Mouse (Mus musculus): ENCODE data around the gene Pllp. TPM values are rescaled to one million over a fixed set of nuclear protein-coding genes. Genes with fewer than 3 reads are reported as not detected.

The Pllp gene
- polyA plus RNA-seq, 1 experiment from 2014 or later = 0.20 TPM

- Histone ChIP-seq H3K4me3 (no peak overlapping the region), H3K27ac (no peak overlapping the region), H3K36me3 (replicated peaks) (no peaks in the 10 kb centered on the region), H3K9me3 (no peaks in the 10 kb centered on the region), H3K4me1 (peaks cover 31% of the 10 kb centered on the region), H3K27me3 (ENCODE audit: poor library complexity, severe bottlenecking) (peaks cover 55% of the 10 kb centered on the region)
- DNase-seq (ENCODE audit: extremely low spot score, low spot score) = no peak
- WGBS = 79% methylated on average over 6 of the region's 6 CpGs
These were observed 1.9 kb upstream of the Pllp start for GRCm38 (mm10) chr8:94697956-94698355.

DNA sequence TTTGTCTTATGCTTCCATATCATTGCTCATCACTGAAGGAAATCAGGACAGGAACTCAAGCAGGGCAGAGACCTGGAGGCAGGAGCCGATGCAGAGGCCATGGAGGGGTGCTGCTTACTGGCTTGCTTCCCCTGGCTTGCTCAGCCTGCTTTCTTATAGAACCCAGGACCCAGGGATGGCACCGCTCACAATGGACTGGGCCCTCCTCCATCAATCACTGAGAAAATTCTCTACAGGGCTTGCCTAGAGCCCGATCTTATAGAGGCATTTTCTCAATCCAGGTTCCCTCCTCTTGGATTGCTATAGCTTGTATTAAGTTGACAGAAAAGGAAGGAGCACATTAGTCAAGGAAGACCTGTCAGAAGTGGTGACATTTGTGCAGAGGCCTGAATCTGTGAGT is 488 bp upstream of the Pllp start:
- WGBS = 56% methylated on average over 3 of the region's 3 CpGs
- Histone ChIP-seq H3K9me3 (no peaks in the 10 kb centered on the region), H3K27ac (no peak overlapping the region), H3K36me3 (replicated peaks) (no peaks in the 10 kb centered on the region), H3K27me3 (ENCODE audit: poor library complexity, severe bottlenecking) (peaks cover 68% of the 10 kb centered on the region), H3K4me3 (peak overlapping the region; percentile 56; the same call in 1 of the 2 replicates), H3K4me1 (peaks cover 26% of the 10 kb centered on the region)
- DNase-seq (ENCODE audit: extremely low spot score, low spot score) = no peak

GRCm38 (mm10) chr8:94695341-94695993 is 611 bp downstream of the Pllp start:
- Histone ChIP-seq H3K27me3 (ENCODE audit: poor library complexity, severe bottlenecking) (peaks cover 68% of the 10 kb centered on the region), H3K4me1 (peaks cover 26% of the 10 kb centered on the region), H3K4me3 (peak overlapping the region; percentile 56), H3K9me3 (no peaks in the 10 kb centered on the region), H3K36me3 (replicated peaks) (no peaks in the 10 kb centered on the region), H3K27ac (no peak overlapping the region)
- WGBS = under 1% methylated on average over 31 of the region's 31 CpGs
- DNase-seq (ENCODE audit: extremely low spot score, low spot score) = no peak

GRCm38 (mm10) chr8:94694701-94695100 is 1.4 kb downstream of the Pllp start:
- Histone ChIP-seq H3K9me3 (no peaks in the 10 kb centered on the region), H3K27me3 (ENCODE audit: poor library complexity, severe bottlenecking) (peaks cover 68% of the 10 kb centered on the region), H3K36me3 (replicated peaks) (no peaks in the 10 kb centered on the region), H3K4me1 (peaks cover 26% of the 10 kb centered on the region), H3K4me3 (peak overlapping the region; percentile 56; the same call in 1 of the 2 replicates), H3K27ac (no peak overlapping the region)
- 3% methylated on average over 6 of the region's 6 CpGs for WGBS
- no peak for DNase-seq (ENCODE audit: extremely low spot score, low spot score)

DNA sequence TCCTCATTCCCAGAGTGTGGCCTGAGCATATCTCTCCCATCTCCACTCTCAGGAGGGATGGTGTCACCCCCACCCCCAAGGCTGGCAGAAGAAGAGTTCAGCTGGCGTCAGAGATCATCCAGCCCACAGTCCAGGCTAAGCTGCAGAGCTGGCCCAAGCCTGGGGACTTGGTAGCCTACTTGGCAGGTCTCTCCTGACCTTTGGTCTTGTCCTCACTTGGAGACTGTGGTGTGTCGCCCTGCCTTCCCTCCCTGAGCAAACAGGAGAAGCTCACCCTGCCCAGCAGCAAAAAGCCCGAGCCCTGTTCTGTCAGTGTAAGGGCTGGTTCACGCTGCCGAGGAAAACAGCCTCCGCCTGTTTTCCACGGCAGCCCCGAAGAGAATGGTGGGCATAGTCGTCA is 10.1 kb downstream of the Pllp start:
- Histone ChIP-seq H3K9me3 (no peaks in the 10 kb centered on the region), H3K27ac (no peak overlapping the region), H3K27me3 (ENCODE audit: poor library complexity, severe bottlenecking) (no peaks in the 10 kb centered on the region), H3K4me1 (no peaks in the 10 kb centered on the region), H3K36me3 (replicated peaks) (no peaks in the 10 kb centered on the region), H3K4me3 (no peak overlapping the region)
- DNase-seq (ENCODE audit: extremely low spot score, low spot score) = no peak
- 83% methylated on average over 9 of the region's 9 CpGs for WGBS

GRCm38 (mm10) chr8:94684287-94684686 is 11.8 kb downstream of the Pllp start:
- no peak overlapping the region for H3K27ac ChIP-seq
- H3K27me3 ChIP-seq (ENCODE audit: poor library complexity, severe bottlenecking) = no peaks in the 10 kb centered on the region
- no peaks in the 10 kb centered on the region for H3K4me1 ChIP-seq
- no peak for DNase-seq (ENCODE audit: extremely low spot score, low spot score)
- H3K36me3 ChIP-seq (replicated peaks) = no peaks in the 10 kb centered on the region
- 82% methylated on average over 4 of the region's 4 CpGs for WGBS
- H3K4me3 ChIP-seq = no peak overlapping the region
- no peaks in the 10 kb centered on the region for H3K9me3 ChIP-seq

DNA sequence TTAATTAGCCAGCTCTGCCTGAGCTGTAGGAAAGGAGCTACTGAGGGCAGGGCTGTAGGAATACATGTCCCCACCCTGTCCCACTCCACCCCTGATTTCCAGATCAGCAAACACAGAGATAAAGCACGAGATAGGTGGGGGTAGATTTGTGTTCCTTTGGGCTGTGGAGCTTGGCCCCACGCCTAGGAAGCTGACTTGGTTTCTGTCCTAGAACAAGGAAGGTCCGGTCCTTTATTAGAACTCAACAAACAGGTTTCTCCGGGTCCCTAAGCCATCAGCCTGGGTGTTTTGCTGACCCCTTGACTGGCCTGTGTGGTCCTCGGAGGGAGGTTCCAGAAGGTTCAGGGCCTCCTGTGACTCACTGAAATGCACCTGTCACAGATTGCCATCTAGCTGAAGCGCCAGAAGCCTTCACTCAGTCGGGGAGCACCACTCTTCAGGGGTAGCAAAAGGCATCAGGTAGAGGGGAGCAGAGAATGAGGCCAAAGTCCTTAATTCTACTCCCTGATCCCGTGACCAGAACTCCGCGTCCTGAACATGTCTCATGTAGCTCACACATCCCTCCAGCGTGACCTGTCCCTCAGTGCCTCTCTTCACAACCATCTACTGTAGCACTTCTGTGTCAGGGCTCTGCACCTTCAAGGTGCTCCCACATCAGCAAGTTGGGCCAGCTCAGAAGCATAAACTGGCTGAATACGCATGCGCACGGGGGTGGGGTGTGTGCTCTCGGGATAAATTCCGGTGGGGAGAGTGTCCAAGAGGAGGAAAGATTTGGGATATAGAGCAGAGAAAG is 13.2 kb downstream of the Pllp start:
- no peaks in the 10 kb centered on the region for H3K9me3 ChIP-seq
- no peaks in the 10 kb centered on the region for H3K27me3 ChIP-seq (ENCODE audit: poor library complexity, severe bottlenecking)
- H3K36me3 ChIP-seq (replicated peaks) = no peaks in the 10 kb centered on the region
- WGBS = 86% methylated on average over 16 of the region's 16 CpGs
- no peak overlapping the region for H3K4me3 ChIP-seq
- no peak for DNase-seq (ENCODE audit: extremely low spot score, low spot score)
- H3K27ac ChIP-seq = no peak overlapping the region
- H3K4me1 ChIP-seq = peaks cover 10% of the 10 kb centered on the region

DNA sequence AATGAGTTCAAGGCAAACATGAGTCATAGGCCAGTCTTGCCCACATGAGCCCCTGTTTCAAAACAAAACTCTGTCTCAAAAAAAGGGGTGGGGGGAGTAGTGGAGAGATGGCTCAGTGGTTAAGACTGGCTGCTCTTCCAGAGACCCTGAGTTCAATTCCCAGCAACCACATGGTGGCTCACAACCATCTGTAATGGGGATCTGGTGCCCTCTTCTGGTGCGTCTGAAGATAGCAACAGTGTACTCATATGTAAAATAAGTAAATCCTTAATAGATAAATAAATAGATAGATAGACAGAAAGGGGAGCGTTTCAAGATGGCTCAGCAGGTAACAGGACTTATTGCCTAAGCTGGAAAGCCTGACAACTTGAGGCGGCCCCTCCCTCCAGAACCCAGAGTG is 15.7 kb downstream of the Pllp start:
- no peak overlapping the region for H3K27ac ChIP-seq
- WGBS = 86% methylated on average over 3 of the region's 3 CpGs
- H3K9me3 ChIP-seq = no peaks in the 10 kb centered on the region
- peaks cover 16% of the 10 kb centered on the region; the same call in 1 of the 2 replicates for H3K36me3 ChIP-seq (replicated peaks)
- no peak for DNase-seq (ENCODE audit: extremely low spot score, low spot score)
- no peak overlapping the region for H3K4me3 ChIP-seq
- H3K27me3 ChIP-seq (ENCODE audit: poor library complexity, severe bottlenecking) = no peaks in the 10 kb centered on the region
- H3K4me1 ChIP-seq = peaks cover 15% of the 10 kb centered on the region

DNA sequence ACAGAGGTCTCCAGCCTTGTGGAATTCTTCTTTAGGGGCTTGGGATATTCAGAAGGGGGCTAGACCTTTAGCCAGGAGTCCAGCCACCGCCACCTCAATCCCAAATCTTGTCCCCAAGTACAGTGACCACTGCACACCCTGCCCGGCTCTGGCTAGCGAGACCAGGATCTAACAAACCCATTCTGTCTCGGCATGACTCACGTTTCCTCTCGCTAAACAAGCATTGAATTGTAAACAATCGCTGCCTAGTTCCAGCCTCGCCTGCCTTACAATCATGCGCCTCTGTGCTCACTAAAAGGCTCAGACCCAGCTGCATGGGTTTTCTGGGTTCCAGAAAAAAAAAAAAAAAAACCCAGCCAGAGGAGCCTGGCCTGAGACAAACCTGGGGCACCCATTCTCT is 17.5 kb downstream of the Pllp start:
- Histone ChIP-seq H3K4me1 (peaks cover 15% of the 10 kb centered on the region), H3K27ac (peak overlapping the region; percentile 74), H3K27me3 (ENCODE audit: poor library complexity, severe bottlenecking) (no peaks in the 10 kb centered on the region), H3K9me3 (no peaks in the 10 kb centered on the region), H3K36me3 (replicated peaks) (peaks cover 31% of the 10 kb centered on the region), H3K4me3 (no peak overlapping the region)
- DNase-seq (ENCODE audit: extremely low spot score, low spot score) = no peak
- WGBS = 62% methylated on average over 9 of the region's 9 CpGs

GRCm38 (mm10) chr8:94675923-94676322 is 20.2 kb downstream of the Pllp start:
- no peak overlapping the region for H3K27ac ChIP-seq
- H3K9me3 ChIP-seq = no peaks in the 10 kb centered on the region
- H3K4me1 ChIP-seq = peaks cover 15% of the 10 kb centered on the region
- WGBS = 84% methylated on average over 6 of the region's 6 CpGs
- H3K27me3 ChIP-seq (ENCODE audit: poor library complexity, severe bottlenecking) = no peaks in the 10 kb centered on the region
- H3K36me3 ChIP-seq (replicated peaks) = peaks cover 58% of the 10 kb centered on the region
- DNase-seq (ENCODE audit: extremely low spot score, low spot score) = no peak
- no peak overlapping the region for H3K4me3 ChIP-seq

DNA sequence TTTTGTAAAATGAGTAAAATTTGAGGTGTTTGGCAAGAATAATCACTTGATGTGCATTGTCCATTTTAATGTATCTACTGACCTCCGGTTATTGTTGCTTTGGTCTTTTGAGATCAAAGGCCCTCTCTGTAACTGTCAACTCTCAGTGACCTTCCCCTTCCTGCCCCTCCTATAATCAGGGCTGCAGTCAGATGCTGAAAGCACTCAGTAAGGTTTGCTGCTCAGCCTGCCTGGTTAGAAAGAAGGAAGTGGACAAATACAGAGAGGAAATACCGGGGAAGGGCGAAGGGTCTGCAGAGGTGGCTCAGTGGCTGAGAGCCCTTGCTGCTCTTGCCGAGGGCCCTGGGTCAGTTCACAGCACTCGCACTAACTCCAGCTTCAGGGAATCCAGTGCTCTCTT is 21.7 kb downstream of the Pllp start:
- Histone ChIP-seq H3K27ac (no peak overlapping the region), H3K9me3 (no peaks in the 10 kb centered on the region), H3K36me3 (replicated peaks) (peaks cover 73% of the 10 kb centered on the region), H3K4me3 (no peak overlapping the region), H3K27me3 (ENCODE audit: poor library complexity, severe bottlenecking) (no peaks in the 10 kb centered on the region), H3K4me1 (peaks cover 15% of the 10 kb centered on the region)
- 88% methylated on average over 5 of the region's 5 CpGs for WGBS
- DNase-seq (ENCODE audit: extremely low spot score, low spot score) = no peak

GRCm38 (mm10) chr8:94666456-94667308 is 29.4 kb downstream of the Pllp start, which contains the start of gene Arl2bp:
Gene Arl2bp, plus strand, starts transcription at chr8:94666600.
- peak within 1 kb of the TSS; percentile 87 for H3K4me3 ChIP-seq
- DNase-seq (ENCODE audit: extremely low spot score, low spot score) = peak; percentile 95
- H3K9me3 ChIP-seq = no peaks in the 10 kb centered on the region
- H3K27me3 ChIP-seq (ENCODE audit: poor library complexity, severe bottlenecking) = no peaks in the 10 kb centered on the region
- peak within 1 kb of the TSS; percentile 97 for H3K27ac ChIP-seq
- H3K36me3 ChIP-seq (replicated peaks) = peaks cover 40% of the 10 kb centered on the region
- H3K4me1 ChIP-seq = peaks cover 26% of the 10 kb centered on the region
- WGBS = under 1% methylated on average over 74 of the region's 74 CpGs

Measured in forebrain, embryonic 10.5 days (tissue).